Mouse (Mus musculus) hindbrain, postnatal 0 days (tissue): ENCODE data around the gene Lmf1. TPM values are rescaled to one million over a fixed set of nuclear protein-coding genes. Genes with fewer than 3 reads are reported as not detected.
A peak's percentile ranks its signal among the peaks of the same experiment; 100 is the strongest.

Source experiments
- ATAC-seq: fragments of 200-750 bp; cut with Nextera tagmentation; 2 replicates; pipeline ENCODE4 v1.8.0; 2017; ENCODE audit warnings: mild to moderate bottlenecking, moderate TSS enrichment, moderate library complexity
- DNase-seq: peaks from one replicate; pipeline ENCODE4 v3.0.0-alpha.2; 2015; ENCODE audit warnings: low spot score
- H3K27ac ChIP-seq: fragments of 300-500 bp; sonication (generic); 2 replicates; pipeline ENCODE4 v1.5.1; 2014; ENCODE audit warnings: mild to moderate bottlenecking
- H3K27me3 ChIP-seq: fragments of 300-500 bp; sonication (generic); 2 replicates; pipeline ENCODE4 v1.6.1; 2014; ENCODE audit warnings: low read length, mixed read lengths; ENCODE audit not compliant: insufficient read depth
- H3K36me3 ChIP-seq: fragments of 300-500 bp; sonication (generic); 2 replicates; pipeline ENCODE4 v1.6.1; 2014; ENCODE audit warnings: low read length, mixed read lengths; ENCODE audit not compliant: insufficient read depth
- H3K4me1 ChIP-seq: fragments of 300-500 bp; sonication (generic); 2 replicates; pipeline ENCODE4 v1.6.1; 2014; ENCODE audit warnings: antibody characterized with exemption, low read length, mixed read lengths; ENCODE audit not compliant: insufficient read depth
- H3K4me2 ChIP-seq: fragments of 300-500 bp; sonication (generic); 2 replicates; pipeline ENCODE4 v1.6.1; 2014; ENCODE audit warnings: low read depth, mild to moderate bottlenecking, low read length, moderate library complexity, mixed read lengths
- H3K4me3 ChIP-seq: fragments of 300-500 bp; sonication (generic); 2 replicates; pipeline ENCODE4 v1.5.1; 2014; ENCODE audit warnings: low read length
- H3K9ac ChIP-seq: fragments of 300-500 bp; sonication (generic); replicated peaks from 2 replicates; pipeline ENCODE4 v1.6.1; 2014; ENCODE audit warnings: mild to moderate bottlenecking, low read length, moderate library complexity, mixed read lengths
- H3K9me3 ChIP-seq: fragments of 300-500 bp; sonication (generic); 2 replicates; pipeline ENCODE4 v1.6.1; 2016; ENCODE audit warnings: low read length, mixed read lengths
- CTCF ChIP-seq: IDR thresholded peaks from 2 replicates; pipeline ENCODE4 v1.5.1; 2016; ENCODE audit warnings: antibody characterized with exemption, control low read depth, low read depth
- WGBS: fragments of 180-500 bp; shearing (Covaris S2); extraction: QIAGEN DNeasy Blood & Tissue Kit; methylation state at CpG from one replicate; pipeline ENCODE4 v1.1.7; 2014; 5-methylcytosine and 5-hydroxymethylcytosine counted together
- polyA plus RNA-seq: library from polyadenylated mRNA; unstranded; fragments of >200 nt; fragmentation: Nextera tagmentation; extraction: Ambion mirVana; gene quantifications from 2 replicates; pipeline ENCODE4 v1.2.1, GENCODE M21; 2015
- total RNA-seq: library from RNA; depleted of rRNA; stranded (reverse); fragments of >200 nt; gene quantifications from 2 replicates; pipeline ENCODE4 v1.2.3, GENCODE M21; 2014

The Lmf1 gene
- total and polyA plus RNA-seq, 2 experiments from 2014 or later: 21.4 to 45.1 TPM

- no peak for TF ChIP-seq CTCF
- Histone ChIP-seq H3K4me1 (peaks cover 12% of the 10 kb centered on the region; the same call in 1 of the 2 replicates), H3K27me3 (no peaks in the 10 kb centered on the region), H3K9me3 (no peaks in the 10 kb centered on the region), H3K27ac (no peak overlapping the region), H3K4me2 (no peak overlapping the region), H3K36me3 (no peaks in the 10 kb centered on the region), H3K9ac (no peak overlapping the region), H3K4me3 (no peak overlapping the region)
- 74% methylated on average over 9 of the region's 9 CpGs for WGBS
- ATAC-seq (no peak), DNase-seq (no peak)
Observed at GRCm38 (mm10) chr17:25645661-25646060, 66.8 kb downstream of the Lmf1 start.

DNA sequence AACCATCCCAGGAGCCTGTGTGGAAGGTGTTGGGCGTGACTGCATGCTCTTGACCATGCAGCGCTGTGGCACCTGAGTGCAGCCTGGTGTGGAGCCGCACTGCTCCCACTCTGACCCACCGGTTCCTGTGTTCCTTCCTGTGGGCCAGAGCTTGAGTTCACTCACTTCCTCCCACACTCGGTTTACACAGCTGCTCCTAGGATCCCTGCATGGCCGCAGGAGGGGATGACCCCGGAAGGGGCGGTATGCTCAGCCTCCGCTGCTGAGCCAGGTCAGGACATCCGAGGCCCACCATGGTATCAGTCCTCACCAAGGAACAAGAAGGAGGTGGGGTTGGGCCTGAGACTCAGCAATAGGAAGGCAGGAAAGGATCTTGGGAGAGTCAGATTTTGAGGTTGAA, 69.0 kb downstream of the Lmf1 start:
- Histone ChIP-seq H3K4me2 (no peak overlapping the region), H3K27ac (no peak overlapping the region), H3K27me3 (no peaks in the 10 kb centered on the region), H3K4me3 (no peak overlapping the region), H3K9me3 (no peaks in the 10 kb centered on the region), H3K36me3 (no peaks in the 10 kb centered on the region), H3K9ac (no peak overlapping the region), H3K4me1 (peaks cover 12% of the 10 kb centered on the region; the same call in 1 of the 2 replicates)
- no peak for TF ChIP-seq CTCF
- DNase-seq (no peak), ATAC-seq (no peak)
- 86% methylated on average over 10 of the region's 10 CpGs for WGBS

DNA sequence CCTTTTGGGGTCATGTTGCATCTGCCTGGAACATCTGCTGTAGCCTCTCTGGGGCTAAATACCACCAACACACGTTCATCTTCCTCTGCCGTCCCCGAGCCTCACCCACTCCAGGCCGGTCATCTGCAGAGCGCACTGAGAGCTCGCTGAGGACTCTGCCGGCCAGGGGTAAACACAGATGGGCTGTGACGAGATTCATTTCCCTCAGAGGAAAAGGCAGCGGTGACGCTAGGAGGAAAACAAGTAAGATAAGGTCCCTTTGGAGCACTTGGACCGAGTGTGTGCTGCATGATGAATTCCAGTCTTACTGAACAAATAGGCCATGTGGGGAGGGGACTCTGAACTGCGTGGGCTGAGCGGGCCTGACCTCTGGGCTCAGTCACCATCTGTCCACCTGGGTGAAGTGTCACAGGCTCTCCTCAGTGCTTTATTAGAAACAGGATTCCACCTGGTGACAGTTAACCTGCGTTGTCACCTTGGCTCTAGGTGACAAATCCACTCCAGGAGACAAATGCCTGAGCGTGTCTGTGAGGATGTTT, 69.9 kb downstream of the Lmf1 start:
- no peak for ATAC-seq
- WGBS: 74% methylated on average over 15 of the region's 15 CpGs

DNA sequence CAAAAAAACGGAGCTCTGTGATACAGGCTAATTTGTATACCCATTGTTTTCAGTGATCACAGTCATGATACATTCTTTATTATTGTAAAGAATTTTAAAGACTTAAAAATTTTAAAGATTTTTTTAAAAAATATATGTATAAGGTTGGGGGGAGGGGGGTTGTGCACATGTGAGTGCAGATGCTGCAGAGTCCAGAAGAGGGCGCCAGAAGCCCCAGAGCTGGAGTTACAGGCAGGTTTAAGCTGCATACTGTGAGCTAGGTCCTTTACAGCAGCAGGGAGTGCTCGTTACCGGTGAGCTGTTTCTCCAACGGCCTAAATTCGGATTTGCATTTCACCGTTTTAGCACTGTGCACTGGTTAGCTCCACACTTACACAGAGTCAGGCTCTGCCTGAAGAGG, 71.8 kb downstream of the Lmf1 start:
- Histone ChIP-seq H3K9me3 (no peaks in the 10 kb centered on the region), H3K4me1 (no peaks in the 10 kb centered on the region), H3K4me3 (no peak overlapping the region), H3K9ac (no peak overlapping the region), H3K4me2 (no peak overlapping the region), H3K27ac (no peak overlapping the region), H3K27me3 (no peaks in the 10 kb centered on the region), H3K36me3 (no peaks in the 10 kb centered on the region)
- TF ChIP-seq CTCF: no peak
- DNase-seq: no peak
- 92% methylated on average over 7 of the region's 7 CpGs for WGBS
- no peak for ATAC-seq

More for the DNA sequence above, 69.9 kb downstream of the Lmf1 start:
- no peak for DNase-seq
- Histone ChIP-seq H3K27me3 (no peaks in the 10 kb centered on the region), H3K27ac (no peak overlapping the region), H3K4me3 (no peak overlapping the region), H3K9me3 (no peaks in the 10 kb centered on the region), H3K36me3 (no peaks in the 10 kb centered on the region), H3K4me1 (peaks cover 5% of the 10 kb centered on the region; the same call in 1 of the 2 replicates), H3K4me2 (no peak overlapping the region), H3K9ac (no peak overlapping the region)
- TF ChIP-seq CTCF: no peak

DNA sequence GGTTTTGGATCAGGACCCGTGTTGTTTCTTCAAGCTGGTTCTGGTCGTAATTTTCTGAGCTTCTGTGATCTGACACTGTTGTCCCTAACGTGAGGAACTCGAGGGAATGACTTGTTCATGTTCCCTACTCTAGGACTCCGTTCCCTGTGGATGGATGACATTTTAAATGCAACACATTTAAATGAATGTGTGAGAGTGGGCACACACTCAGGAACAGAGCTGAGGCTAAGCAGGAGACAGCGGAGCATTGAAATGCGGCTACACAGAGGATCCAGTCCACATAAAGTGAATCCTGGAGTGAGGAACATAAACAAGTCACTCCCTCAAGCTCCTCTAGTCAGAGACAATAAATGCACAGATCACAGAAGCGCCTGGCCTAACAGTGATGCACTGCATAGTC, 73.4 kb downstream of the Lmf1 start:
- Histone ChIP-seq H3K27ac (no peak overlapping the region), H3K36me3 (no peaks in the 10 kb centered on the region), H3K4me3 (no peak overlapping the region), H3K27me3 (no peaks in the 10 kb centered on the region), H3K9ac (no peak overlapping the region), H3K9me3 (no peaks in the 10 kb centered on the region), H3K4me1 (no peaks in the 10 kb centered on the region), H3K4me2 (no peak overlapping the region)
- no peak for ATAC-seq
- no peak for TF ChIP-seq CTCF
- WGBS: 77% methylated on average over 8 of the region's 8 CpGs
- DNase-seq: no peak

- Histone ChIP-seq H3K9ac (no peak overlapping the region), H3K27ac (peak overlapping the region; percentile 54), H3K36me3 (no peaks in the 10 kb centered on the region), H3K9me3 (no peaks in the 10 kb centered on the region), H3K27me3 (no peaks in the 10 kb centered on the region), H3K4me2 (no peak overlapping the region), H3K4me1 (no peaks in the 10 kb centered on the region), H3K4me3 (no peak overlapping the region)
- DNase-seq: no peak
- TF ChIP-seq CTCF: no peak
- peak; percentile 68; the same call in 1 of the 2 replicates for ATAC-seq
- 65% methylated on average over 12 of the region's 12 CpGs for WGBS
Observed at GRCm38 (mm10) chr17:25656142-25656825, 77.4 kb downstream of the Lmf1 start.

DNA sequence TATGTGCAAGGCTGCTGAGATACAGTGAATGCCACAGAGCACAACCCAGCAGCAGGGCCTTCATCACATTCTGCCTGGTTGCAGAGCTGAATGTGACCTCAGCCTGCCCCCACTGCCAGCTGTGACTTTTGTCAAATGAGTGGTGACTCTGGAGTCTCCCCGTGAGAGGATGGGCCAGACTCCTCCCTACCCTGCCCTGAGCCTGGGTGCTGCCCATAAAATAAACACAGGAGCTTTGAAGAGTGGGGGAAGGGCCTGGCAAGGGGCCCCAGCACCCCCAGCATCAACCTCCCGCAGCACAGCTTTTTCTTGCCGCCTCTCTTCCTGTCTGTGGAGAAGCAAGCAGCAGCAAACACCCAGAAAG, 77.9 kb downstream of the Lmf1 start:
- WGBS: 42% methylated on average over 3 of the region's 3 CpGs

More for the DNA sequence above, 77.9 kb downstream of the Lmf1 start:
- Histone ChIP-seq H3K4me1 (no peaks in the 10 kb centered on the region), H3K27ac (peak overlapping the region; percentile 54), H3K4me2 (no peak overlapping the region), H3K36me3 (no peaks in the 10 kb centered on the region), H3K9me3 (no peaks in the 10 kb centered on the region), H3K9ac (no peak overlapping the region), H3K4me3 (no peak overlapping the region), H3K27me3 (no peaks in the 10 kb centered on the region)
- ATAC-seq (peak; percentile 36; the same call in 1 of the 2 replicates), DNase-seq (no peak)
- TF ChIP-seq CTCF: no peak
